Mouse (Mus musculus) heart, postnatal 0 days (tissue): ENCODE data around the gene Elavl1.

Experiments used
- CTCF ChIP-seq: IDR thresholded peaks from 2 replicates; pipeline ENCODE4 v1.5.1; 2016; ENCODE audit warnings: antibody characterized with exemption, control low read depth, low read depth
- EP300 ChIP-seq: IDR thresholded peaks from 2 replicates; pipeline ENCODE4 v1.6.1; 2016; ENCODE audit warnings: antibody characterized with exemption, low read depth

DNA sequence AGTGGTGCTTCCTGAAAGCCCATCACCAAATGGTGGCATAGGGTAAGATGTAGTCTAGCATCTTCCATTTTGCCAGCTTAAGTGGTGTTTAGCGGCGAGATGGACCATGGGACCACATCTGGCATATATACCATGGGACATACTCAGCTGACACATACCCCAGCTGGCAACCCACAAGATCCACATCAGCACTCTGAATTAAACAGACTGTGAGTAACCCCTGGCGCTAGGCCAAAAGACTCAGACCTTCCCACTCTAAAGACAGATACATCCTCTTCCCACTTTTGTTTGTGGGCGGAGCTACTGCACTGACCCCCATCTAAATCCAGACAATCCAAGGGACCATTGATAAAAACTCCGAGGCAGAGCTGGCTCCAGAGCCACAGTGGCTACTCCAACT, 3.8 kb upstream of the Elavl1 start:
- no peak for TF ChIP-seq CTCF
- TF ChIP-seq EP300 = no peak
